Mouse (Mus musculus) lung, postnatal 0 days (tissue): Measurements from ENCODE around the gene Gm10840. TPM values are rescaled to one million over a fixed set of nuclear protein-coding genes. Genes with fewer than 3 reads are reported as not detected.

Experiments
- ATAC-seq: fragments of 200-750 bp; cut with Nextera tagmentation; 2 replicates; pipeline ENCODE4 v1.8.0; 2017; ENCODE audit warnings: moderate library complexity
- DNase-seq: peaks from one replicate; pipeline ENCODE4 v3.0.0-alpha.2; 2016; ENCODE audit warnings: low spot score
- H3K27ac ChIP-seq: fragments of 300-500 bp; sonication (generic); 2 replicates; pipeline ENCODE4 v1.5.1; 2014; ENCODE audit warnings: antibody characterized with exemption, mild to moderate bottlenecking, low read length, mixed read lengths
- H3K27me3 ChIP-seq: fragments of 300-500 bp; sonication (generic); replicated peaks from 2 replicates; pipeline ENCODE4 v1.6.1; 2014; ENCODE audit warnings: low read length, mixed read lengths; ENCODE audit not compliant: insufficient read depth
- H3K36me3 ChIP-seq: fragments of 300-500 bp; sonication (generic); 2 replicates; pipeline ENCODE4 v1.6.1; 2014; ENCODE audit warnings: low read length, mixed read lengths; ENCODE audit not compliant: insufficient read depth
- H3K4me1 ChIP-seq: fragments of 300-500 bp; sonication (generic); 2 replicates; pipeline ENCODE4 v1.6.1; 2014; ENCODE audit warnings: antibody characterized with exemption, low read depth, low read length, mixed read lengths; ENCODE audit not compliant: insufficient read depth
- H3K4me2 ChIP-seq: fragments of 300-500 bp; sonication (generic); replicated peaks from 2 replicates; pipeline ENCODE4 v1.6.1; 2014; ENCODE audit warnings: low read depth, mild to moderate bottlenecking, low read length, moderate library complexity, mixed read lengths
- H3K4me3 ChIP-seq: fragments of 300-500 bp; sonication (generic); 2 replicates; pipeline ENCODE4 v1.5.1; 2014; ENCODE audit warnings: low read depth, low read length
- H3K9ac ChIP-seq: fragments of 300-500 bp; sonication (generic); replicated peaks from 2 replicates; pipeline ENCODE4 v1.6.1; 2014; ENCODE audit warnings: low read depth, mild to moderate bottlenecking
- H3K9me3 ChIP-seq: fragments of 300-500 bp; sonication (generic); 2 replicates; pipeline ENCODE4 v1.6.1; 2016; ENCODE audit warnings: low read length, mixed read lengths
- CTCF ChIP-seq: IDR thresholded peaks from 2 replicates; pipeline ENCODE4 v1.5.1; 2016; ENCODE audit warnings: antibody characterized with exemption, mild to moderate bottlenecking
- EP300 ChIP-seq: IDR thresholded peaks from 2 replicates; pipeline ENCODE4 v1.6.1; 2016; ENCODE audit warnings: antibody characterized with exemption, mild to moderate bottlenecking, control low read depth
- WGBS: fragments of 180-500 bp; shearing (Covaris S2); extraction: QIAGEN DNeasy Blood & Tissue Kit; methylation state at CpG from one replicate; pipeline ENCODE4 v1.1.7; 2014; 5-methylcytosine and 5-hydroxymethylcytosine counted together
- polyA plus RNA-seq: library from polyadenylated mRNA; unstranded; fragments of >200 nt; fragmentation: Nextera tagmentation; extraction: Ambion mirVana; gene quantifications from 2 replicates; pipeline ENCODE4 v1.2.1, GENCODE M21; 2015

Gm10840 gene
- polyA plus RNA-seq, 1 experiment from 2014 or later, result not detected

DNA sequence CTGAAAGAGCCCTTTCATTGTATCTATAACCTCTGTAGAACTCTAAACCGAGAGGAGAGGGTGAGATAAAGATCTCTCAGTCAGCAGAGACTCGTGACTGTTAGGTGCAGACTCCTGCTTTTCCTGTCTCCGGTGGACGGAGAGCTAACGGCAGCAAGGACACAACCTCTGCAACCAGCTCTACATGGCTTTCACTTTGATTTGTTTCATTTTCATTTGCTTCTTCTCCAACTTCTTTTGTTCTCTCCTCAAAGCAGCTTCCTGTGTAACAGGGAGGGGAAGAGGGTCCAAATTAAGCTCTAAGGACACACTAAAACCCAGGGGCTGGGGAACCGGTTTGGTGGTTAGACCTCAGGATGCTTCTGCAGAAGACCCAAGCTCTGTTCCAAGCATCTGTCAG is 40.1 kb downstream of the Gm10840 start:
- no peak overlapping the region for H3K4me2 ChIP-seq
- TF ChIP-seq CTCF (no peak), EP300 (no peak)
- ATAC-seq (no peak), DNase-seq (no peak)
- WGBS, result 67% methylated on average over 6 of the region's 6 CpGs
- no peaks in the 10 kb centered on the region for H3K9me3 ChIP-seq
- H3K4me3 ChIP-seq, result no peak overlapping the region
- peaks cover 23% of the 10 kb centered on the region; the same call in 1 of the 2 replicates for H3K36me3 ChIP-seq
- H3K9ac ChIP-seq, result no peak overlapping the region
- no peaks in the 10 kb centered on the region for H3K4me1 ChIP-seq
- no peaks in the 10 kb centered on the region for H3K27me3 ChIP-seq
- no peak overlapping the region for H3K27ac ChIP-seq

DNA sequence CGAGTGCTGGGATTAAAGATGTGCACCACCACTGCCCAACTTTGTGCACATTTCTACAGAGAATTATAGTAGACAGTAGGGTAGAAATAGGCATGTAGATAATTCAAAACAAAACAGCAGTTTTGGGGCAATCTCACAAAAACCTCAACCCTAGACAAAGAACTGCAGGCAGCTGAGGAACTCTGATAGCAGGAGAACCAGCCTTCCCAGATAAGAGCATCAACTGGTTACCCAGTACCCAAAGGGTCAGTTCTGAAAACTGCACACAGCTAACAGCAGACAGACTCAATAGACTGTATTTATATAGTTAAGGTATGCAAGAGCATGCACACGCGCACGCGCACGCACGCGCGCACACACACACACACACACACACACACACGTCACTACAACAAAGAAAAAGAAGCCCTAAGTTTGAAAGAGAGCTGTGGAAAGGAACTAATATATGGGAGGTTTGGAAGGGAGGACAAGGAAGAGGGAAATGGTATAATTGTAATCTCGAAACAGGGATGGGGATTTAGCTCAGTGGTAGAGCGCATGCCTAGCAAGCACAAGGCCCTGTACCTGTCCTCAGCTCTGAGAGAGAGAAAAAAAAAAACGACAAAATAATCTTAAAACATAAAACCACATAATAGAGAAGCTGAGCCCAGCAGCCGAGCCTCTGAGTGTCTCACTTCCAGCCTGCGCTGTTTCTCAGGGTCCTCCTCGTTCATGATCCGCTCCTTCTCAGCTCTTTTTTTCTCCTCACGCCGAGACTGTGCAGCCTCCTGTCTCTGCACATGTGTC is 40.9 kb downstream of the Gm10840 start:
- no peaks in the 10 kb centered on the region for H3K9me3 ChIP-seq
- no peak overlapping the region for H3K4me3 ChIP-seq
- no peaks in the 10 kb centered on the region for H3K27me3 ChIP-seq
- H3K9ac ChIP-seq, result no peak overlapping the region
- no peak overlapping the region for H3K4me2 ChIP-seq
- 87% methylated on average over 19 of the region's 19 CpGs for WGBS
- ATAC-seq (no peak), DNase-seq (no peak)
- H3K27ac ChIP-seq, result no peak overlapping the region
- H3K4me1 ChIP-seq, result no peaks in the 10 kb centered on the region
- TF ChIP-seq EP300 (no peak), CTCF (no peak)
- H3K36me3 ChIP-seq, result peaks cover 25% of the 10 kb centered on the region; the same call in 1 of the 2 replicates

DNA sequence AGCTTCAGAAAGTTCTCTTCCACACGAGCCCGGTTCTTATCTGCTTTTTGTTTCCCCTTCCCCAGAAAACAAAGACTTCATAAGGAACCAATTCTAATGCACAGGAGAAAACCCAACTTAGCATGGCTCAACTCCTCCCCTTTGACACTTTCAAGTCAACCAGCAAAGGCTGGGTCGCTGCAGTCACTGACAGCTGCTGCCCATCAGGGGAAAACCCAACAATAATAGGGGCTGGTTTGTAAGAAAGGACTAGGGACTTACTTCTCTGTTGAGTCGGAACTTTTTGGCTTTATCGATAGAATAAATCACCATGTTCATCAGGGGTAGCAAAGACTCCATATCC is 41.4 kb downstream of the Gm10840 start, which contains the start of gene Strada:
Strada (minus strand) TSS at position 46 of the 343 bp plus-strand sequence.
- no peak for TF ChIP-seq EP300
- H3K4me1 ChIP-seq, result no peaks in the 10 kb centered on the region
- no peak within 1 kb of the TSS for H3K9ac ChIP-seq
- DNase-seq (no peak), ATAC-seq (no peak)
- 73% methylated on average over 5 of the region's 5 CpGs for WGBS
- H3K27ac ChIP-seq, result no peak within 1 kb of the TSS
- no peak within 1 kb of the TSS for H3K4me2 ChIP-seq
- H3K36me3 ChIP-seq, result peaks cover 30% of the 10 kb centered on the region; the same call in 1 of the 2 replicates
- no peaks in the 10 kb centered on the region for H3K9me3 ChIP-seq
- no peaks in the 10 kb centered on the region for H3K27me3 ChIP-seq
- H3K4me3 ChIP-seq, result no peak within 1 kb of the TSS

Other genes with a start within 250 kb of the Gm10840 start
- gene Cyb561, start 207.5 kb upstream of the Gm10840 start, polyA plus RNA-seq, result 70.5 and 72.2 TPM in 2 replicates
- 73.6 and 74.6 TPM in 2 replicates for gene Ace, start 192.9 kb upstream of the Gm10840 start, polyA plus RNA-seq
- 2.0 and 2.1 TPM in 2 replicates for gene Ace3, start 166.2 kb upstream of the Gm10840 start, polyA plus RNA-seq
- gene Kcnh6, start 152.7 kb upstream of the Gm10840 start, polyA plus RNA-seq, result 0.14 and 0.32 TPM in 2 replicates
- 26.6 and 28.9 TPM in 2 replicates for gene Dcaf7, start 124.0 kb upstream of the Gm10840 start, polyA plus RNA-seq
- gene Taco1, start 94.8 kb upstream of the Gm10840 start, polyA plus RNA-seq, result 5.1 and 5.7 TPM in 2 replicates
- gene Map3k3, start 76.2 kb upstream of the Gm10840 start, polyA plus RNA-seq, result 25.3 and 26.0 TPM in 2 replicates
- gene Limd2, start within 50 bp of the Gm10840 start, polyA plus RNA-seq, result 225 and 226 TPM in 2 replicates
- 14.9 and 15.4 TPM in 2 replicates for gene Strada, start 41.3 kb downstream of the Gm10840 start, polyA plus RNA-seq
- 67.7 and 71.1 TPM in 2 replicates for gene Ccdc47, start 55.5 kb downstream of the Gm10840 start, polyA plus RNA-seq
- gene Ddx42, start 56.1 kb downstream of the Gm10840 start, polyA plus RNA-seq, result 35.3 and 38.4 TPM in 2 replicates
- gene Ftsj3, start 95.2 kb downstream of the Gm10840 start, polyA plus RNA-seq, result 18.7 and 19.0 TPM in 2 replicates
- gene Psmc5, start 95.3 kb downstream of the Gm10840 start, polyA plus RNA-seq, result 150 and 153 TPM in 2 replicates
- 46.9 and 55.5 TPM in 2 replicates for gene Smarcd2, start 112.1 kb downstream of the Gm10840 start, polyA plus RNA-seq
- gene Tcam1, start 115.8 kb downstream of the Gm10840 start, polyA plus RNA-seq, result 0.06 and 0.07 TPM in 2 replicates
- not detected in 2 replicates for gene Gh, start 141.0 kb downstream of the Gm10840 start, polyA plus RNA-seq
- gene Cd79b, start 153.9 kb downstream of the Gm10840 start, polyA plus RNA-seq, result 10.8 and 11.8 TPM in 2 replicates
- 0.04 TPM in 1 of 2 replicates, not detected in the other for gene Scn4a, start 192.4 kb downstream of the Gm10840 start, polyA plus RNA-seq
- 8.9 and 10.2 TPM in 2 replicates for gene Prr29, start 204.6 kb downstream of the Gm10840 start, polyA plus RNA-seq
- 284 and 329 TPM in 2 replicates for gene Icam2, start 227.2 kb downstream of the Gm10840 start, polyA plus RNA-seq